Mouse (Mus musculus) liver, embryonic 14.5 days (tissue): ENCODE data around the gene Prdm16. TPM values are rescaled to one million over a fixed set of nuclear protein-coding genes. Genes with fewer than 3 reads are reported as not detected.

Experiments
- ATAC-seq: fragments of 200-750 bp; cut with Nextera tagmentation; 2 replicates; pipeline ENCODE4 v1.8.0; 2017; ENCODE audit warnings: moderate number of reproducible peaks, mild to moderate bottlenecking, moderate library complexity; ENCODE audit not compliant: insufficient read depth
- DNase-seq, 3 experiments: peaks; one replicate each; pipeline ENCODE4 v3.0.0-alpha.2; 2012 to 2013; ENCODE audit warnings: low read depth in 3 of 3, low spot score in 3 of 3
- H3K27ac ChIP-seq: fragments of 300-500 bp; sonication (generic); 2 replicates; pipeline ENCODE4 v1.5.1; 2014; ENCODE audit warnings: moderate library complexity, mild to moderate bottlenecking, control low read depth, inconsistent platforms
- H3K27me3 ChIP-seq: fragments of 300-500 bp; sonication (generic); 2 replicates; pipeline ENCODE4 v1.6.1; 2014; ENCODE audit warnings: mild to moderate bottlenecking, low read length, moderate library complexity; ENCODE audit not compliant: control insufficient read depth, insufficient read depth
- H3K36me3 ChIP-seq: fragments of 300-500 bp; sonication (generic); replicated peaks from 2 replicates; pipeline ENCODE4 v1.6.1; 2014; ENCODE audit warnings: low read depth; ENCODE audit not compliant: control insufficient read depth, insufficient read depth
- H3K4me1 ChIP-seq, 2 experiments: fragments of 200-500 bp in 1 of 2; fragments of 300-500 bp in 1 of 2; sonication (generic) in 1 of 2; replicated peaks; 2 replicates each; pipeline ENCODE4 v1.6.1; 2012 to 2014; ENCODE audit warnings: antibody characterized with exemption in 1 of 2, inconsistent platforms in 1 of 2, low read length in 1 of 2; ENCODE audit not compliant: control insufficient read depth in 2 of 2, insufficient read depth in 2 of 2
- H3K4me2 ChIP-seq: fragments of 300-500 bp; sonication (generic); 2 replicates; pipeline ENCODE4 v1.6.1; 2014; ENCODE audit warnings: low read depth, mild to moderate bottlenecking, control low read depth, moderate library complexity
- H3K4me3 ChIP-seq, 2 experiments: fragments of 200-500 bp in 1 of 2; fragments of 300-500 bp in 1 of 2; sonication (generic) in 1 of 2; 2 replicates each; pipeline ENCODE4 v1.5.1; 2012 to 2014; ENCODE audit warnings: low read depth in 2 of 2, low read length in 2 of 2, mild to moderate bottlenecking in 2 of 2, control low read depth in 1 of 2, inconsistent platforms in 1 of 2, moderate library complexity in 1 of 2; ENCODE audit not compliant: insufficient read depth in 1 of 2
- H3K9ac ChIP-seq: fragments of 300-500 bp; sonication (generic); replicated peaks from 2 replicates; pipeline ENCODE4 v1.6.1; 2014; ENCODE audit warnings: mild to moderate bottlenecking, control low read depth, moderate library complexity
- H3K9me3 ChIP-seq: fragments of 300-500 bp; sonication (generic); 2 replicates; pipeline ENCODE4 v1.6.1; 2016; ENCODE audit warnings: low read length, mixed read lengths; ENCODE audit not compliant: control insufficient read depth
- CTCF ChIP-seq: IDR thresholded peaks from 2 replicates; pipeline ENCODE4 v1.5.1; 2016; ENCODE audit warnings: antibody characterized with exemption, low read depth, control low read depth
- EP300 ChIP-seq: IDR thresholded peaks from 2 replicates; pipeline ENCODE4 v1.6.1; 2016; ENCODE audit warnings: antibody characterized with exemption, low read depth
- WGBS: fragments of 180-500 bp; shearing (Covaris S2); extraction: QIAGEN DNeasy Blood & Tissue Kit; methylation state at CpG from one replicate; pipeline ENCODE4 v1.1.7; 2014; ENCODE audit not compliant: insufficient replicate concordance; 5-methylcytosine and 5-hydroxymethylcytosine counted together
- polyA plus RNA-seq, 2 experiments: library from polyadenylated mRNA; depleted of rRNA in 1 of 2; stranded (reverse) in 1 of 2; unstranded in 1 of 2; fragments of >200 nt; fragmentation: Nextera tagmentation in 1 of 2; extraction: Ambion mirVana in 1 of 2; gene quantifications; 2 replicates each; pipeline versions ENCODE4 v1.2.1 to v1.2.3; 2012 to 2014

Prdm16 gene
- polyA plus RNA-seq, 2 experiments: 0.70 to 0.86 TPM

GRCm38 (mm10) chr4:154536110-154536509 is 100.6 kb downstream of the Prdm16 start:
- ATAC-seq (no peak), DNase-seq (no peak)
- WGBS: 48% methylated on average over 5 of the region's 5 CpGs
- Histone ChIP-seq H3K9ac (no peak overlapping the region), H3K4me1 (peaks cover 8 to 16% of the 10 kb centered on the region in 2 experiments), H3K36me3 (no peaks in the 10 kb centered on the region), H3K27ac (no peak overlapping the region), H3K4me2 (no peak overlapping the region), H3K27me3 (no peaks in the 10 kb centered on the region), H3K4me3 (no peak overlapping the region), H3K9me3 (no peaks in the 10 kb centered on the region)
- TF ChIP-seq EP300 (no peak), CTCF (no peak)

GRCm38 (mm10) chr4:154531368-154531767 is 105.3 kb downstream of the Prdm16 start:
- Histone ChIP-seq H3K27ac (no peak overlapping the region), H3K4me1 (0 out of 4 replicates have a peak, but pooled peaks cover 0 to 5% of the 10 kb centered on the region in 2 experiments), H3K4me2 (no peak overlapping the region), H3K9ac (no peak overlapping the region), H3K9me3 (no peaks in the 10 kb centered on the region), H3K27me3 (no peaks in the 10 kb centered on the region), H3K36me3 (no peaks in the 10 kb centered on the region), H3K4me3 (no peak overlapping the region)
- TF ChIP-seq CTCF: no peak
- no peak for TF ChIP-seq EP300
- 20% methylated on average over 4 of the region's 4 CpGs for WGBS
- no peak for ATAC-seq
- no peak for DNase-seq

GRCm38 (mm10) chr4:154530336-154530735 is 106.3 kb downstream of the Prdm16 start:
- Histone ChIP-seq H3K4me1 (peaks cover 0 to 5% of the 10 kb centered on the region in 2 experiments; a peak in 1 of 4 replicates), H3K27ac (no peak overlapping the region), H3K4me2 (no peak overlapping the region), H3K9ac (no peak overlapping the region), H3K36me3 (no peaks in the 10 kb centered on the region), H3K27me3 (no peaks in the 10 kb centered on the region), H3K4me3 (no peak overlapping the region), H3K9me3 (no peaks in the 10 kb centered on the region)
- DNase-seq: no peak
- WGBS: 40% methylated on average over 7 of the region's 7 CpGs
- no peak for ATAC-seq
- TF ChIP-seq EP300 (no peak), CTCF (no peak)

GRCm38 (mm10) chr4:154527506-154527905 is 109.2 kb downstream of the Prdm16 start:
- Histone ChIP-seq H3K9me3 (no peaks in the 10 kb centered on the region), H3K27me3 (no peaks in the 10 kb centered on the region), H3K36me3 (no peaks in the 10 kb centered on the region), H3K4me1 (peaks cover 0 to 5% of the 10 kb centered on the region in 2 experiments; a peak in 1 of 4 replicates), H3K4me3 (no peak overlapping the region), H3K9ac (no peak overlapping the region), H3K4me2 (no peak overlapping the region), H3K27ac (no peak overlapping the region)
- no peak for DNase-seq
- ATAC-seq: no peak
- WGBS: 60% methylated on average over 9 of the region's 9 CpGs
- no peak for TF ChIP-seq CTCF

GRCm38 (mm10) chr4:154526351-154526786 is 110.3 kb downstream of the Prdm16 start:
- 63% methylated on average over 6 of the region's 6 CpGs for WGBS
- Histone ChIP-seq H3K27me3 (no peaks in the 10 kb centered on the region), H3K4me2 (no peak overlapping the region), H3K9ac (no peak overlapping the region), H3K27ac (no peak overlapping the region), H3K4me3 (no peak overlapping the region), H3K4me1 (peaks cover 0 to 4% of the 10 kb centered on the region in 2 experiments; a peak in 1 of 4 replicates), H3K9me3 (no peaks in the 10 kb centered on the region), H3K36me3 (no peaks in the 10 kb centered on the region)
- ATAC-seq (no peak), DNase-seq (no peak)
- TF ChIP-seq EP300: no peak
- TF ChIP-seq CTCF: no peak
